In genomic region chr13:81710775-81711545, GRCm38 (mm10) we compare ENCODE assay signal across 8 mouse cellular contexts. TPM values are rescaled to one million over a fixed set of nuclear protein-coding genes. Genes with fewer than 3 reads are reported as not detected.
DNase-seq lines count a peak whose midpoint lies in the region; ATAC-seq lines count a peak whose summit lies in the region.

TSS of gene Polr3g (minus strand) at chr13:81711013.
TSS of gene Mblac2 (plus strand) at chr13:81711341.

- no peaks in the 10 kb centered on the region for H3K36me3 ChIP-seq in hindbrain, embryonic 14.5 days (replicated peaks; ENCODE audit: control insufficient read depth, insufficient read depth)

- peak; percentile 97 for ATAC-seq in hindbrain, embryonic 14.5 days (ENCODE audit: low FRiP score)

- peak within 1 kb of the TSS; percentile 88 for H3K4me2 ChIP-seq in hindbrain, embryonic 14.5 days (replicated peaks)

- peak within 1 kb of the TSS; percentile 87 for H3K27ac ChIP-seq in hindbrain, embryonic 14.5 days

- peaks cover 11% of the 10 kb centered on the region for H3K4me1 ChIP-seq in hindbrain, embryonic 14.5 days (replicated peaks; ENCODE audit: control insufficient read depth, insufficient read depth, low read length)

- no peaks in the 10 kb centered on the region; the same call in 1 of the 2 replicates for H3K9me3 ChIP-seq in hindbrain, embryonic 14.5 days (ENCODE audit: control insufficient read depth, low read length)

- peak within 1 kb of the TSS; percentile 72 for H3K4me3 ChIP-seq in hindbrain, embryonic 14.5 days (replicated peaks; ENCODE audit: low read length)

- H3K9ac ChIP-seq in hindbrain, embryonic 14.5 days, result peak within 1 kb of the TSS; percentile 74

- under 1% methylated on average over 61 of the region's 61 CpGs for WGBS in hindbrain, embryonic 14.5 days

- H3K27me3 ChIP-seq in hindbrain, embryonic 14.5 days (ENCODE audit: control insufficient read depth, insufficient read depth, low read length), result no peaks in the 10 kb centered on the region

- peak; percentile 96 for DNase-seq in R1 (ENCODE audit: low read depth, low spot score)
- DNase-seq in cerebellum, postnatal 25 days, result peak; percentile 98
- DNase-seq in frontal cortex, postnatal 25 days (ENCODE audit: low spot score in 2 of 2), result peak; percentile 90 to 92
- peak; percentile 95 for DNase-seq in hindbrain, embryonic 14.5 days (ENCODE audit: low spot score)
- peak; percentile 95 to 97 for DNase-seq in layer of hippocampus, postnatal 36 days
- peak; percentile 96 for DNase-seq in lung, postnatal 36 days
- peak; percentile 96 for DNase-seq in retina, postnatal 1 day
- peak; percentile 89 to 98 for DNase-seq in urinary bladder, adult 18-20 months (ENCODE audit: low spot score in 2 of 2)

RNA-seq across cellular contexts. Expression of gene Polr3g, which starts in this region (rescaled TPM):
- polyA plus RNA-seq in hindbrain, embryonic 14.5 days (2014; fragmentation: Nextera tagmentation; extraction: Ambion mirVana), result 3.8 and 5.0 TPM in 2 replicates
- total RNA-seq in layer of hippocampus, postnatal 36 days (2021), result 1 to 10 TPM; 3.7 to 6.5 TPM

RNA-seq across cellular contexts. Expression of gene Mblac2, which starts in this region (rescaled TPM):
- polyA plus RNA-seq in hindbrain, embryonic 14.5 days (2014; fragmentation: Nextera tagmentation; extraction: Ambion mirVana), result 49.2 and 51.1 TPM in 2 replicates
- total RNA-seq in layer of hippocampus, postnatal 36 days (2021), result 10 to 100 TPM; 20.2 to 23.1 TPM

Comparison
In these comparisons a context has a peak if more than half of its experiments do, and no peak if none do; other contexts are left out.
1. Peak in every context shown above with its lines: DNase-seq, ATAC-seq, H3K4me3 ChIP-seq and H3K27ac ChIP-seq.